Mouse (Mus musculus) heart, postnatal 25 days (tissue): Measurements from ENCODE around the gene Fnbp1l. TPM values are rescaled to one million over a fixed set of nuclear protein-coding genes. Genes with fewer than 3 reads are reported as not detected.

Experiments
- DNase-seq: peaks from one replicate; pipeline ENCODE4 v3.0.0; 2022; ENCODE audit warnings: low spot score
- intact Hi-C: fragments of 180-260 bp; cut with DNase I; formaldehyde crosslinking; loops from one replicate; pipeline ENCODE4 v1.15.1; 2025
- total RNA-seq, 2 experiments: library from RNA; stranded (reverse); gene quantifications; 2 replicates each; pipeline ENCODE4 v1.2.3; 2021

Fnbp1l gene
- total RNA-seq, 2 experiments from 2014 or later: 19.2 to 20.3 TPM

- no peak for DNase-seq
- intact Hi-C loops: loop anchor here (5.0 kb wide), 1 partner anchor 77 kb away; the partner anchor contains the start of gene Fnbp1l
Measured at GRCm38 (mm10) chr3:122539961-122540690, 79.4 kb downstream of the Fnbp1l start.

GRCm38 (mm10) chr3:122538851-122539250 lies 80.7 kb downstream of the Fnbp1l start:
- no peak for DNase-seq
- intact Hi-C loops: no loop called here

- no peak for DNase-seq
- intact Hi-C loops: no loop called here
Measured at GRCm38 (mm10) chr3:122535938-122536703, 83.4 kb downstream of the Fnbp1l start.

- intact Hi-C loops: no loop called here
- DNase-seq: no peak
Measured at GRCm38 (mm10) chr3:122528477-122528876, 91.0 kb downstream of the Fnbp1l start.

GRCm38 (mm10) chr3:122521294-122521693 lies 98.2 kb downstream of the Fnbp1l start:
- DNase-seq: no peak
- intact Hi-C loops: no loop called here

GRCm38 (mm10) chr3:122520875-122521274 lies 98.6 kb downstream of the Fnbp1l start:
- intact Hi-C loops: no loop called here
- no peak for DNase-seq

- intact Hi-C loops: no loop called here
- no peak for DNase-seq
Measured at GRCm38 (mm10) chr3:122520365-122520764, 99.2 kb downstream of the Fnbp1l start.

GRCm38 (mm10) chr3:122519082-122519481 lies 100.4 kb downstream of the Fnbp1l start:
- DNase-seq: no peak
- intact Hi-C loops: no loop called here

- intact Hi-C loops: no loop called here
- DNase-seq: no peak
Measured at GRCm38 (mm10) chr3:122518231-122518736, 101.2 kb downstream of the Fnbp1l start.

- no peak for DNase-seq
- intact Hi-C loops: no loop called here
Measured at GRCm38 (mm10) chr3:122517726-122518125, 101.8 kb downstream of the Fnbp1l start.

- no peak for DNase-seq
- intact Hi-C loops: no loop called here
Measured at GRCm38 (mm10) chr3:122516327-122516695, 103.2 kb downstream of the Fnbp1l start.

GRCm38 (mm10) chr3:122515568-122516326 lies 103.8 kb downstream of the Fnbp1l start:
- intact Hi-C loops: no loop called here
- DNase-seq: no peak

GRCm38 (mm10) chr3:122512725-122513375 lies 106.7 kb downstream of the Fnbp1l start:
- DNase-seq: no peak
- intact Hi-C loops: loop anchor here (1.0 to 5.0 kb wide), 2 partner anchors 104 to 124 kb away; partner anchors contain the start of gene Fnbp1l

- no peak for DNase-seq
Measured at GRCm38 (mm10) chr3:122511721-122512619, 107.5 kb downstream of the Fnbp1l start.

GRCm38 (mm10) chr3:122510932-122511331 lies 108.6 kb downstream of the Fnbp1l start:
- no peak for DNase-seq
- intact Hi-C loops: loop anchor here (5.0 kb wide), 1 partner anchor 106 kb away; the partner anchor contains the start of gene Fnbp1l

More at GRCm38 (mm10) chr3:122511721-122512619, 107.5 kb downstream of the Fnbp1l start:
- intact Hi-C loops: loop anchor here (1.0 to 5.0 kb wide), 2 partner anchors 105 to 125 kb away; partner anchors contain the start of gene Fnbp1l

GRCm38 (mm10) chr3:122510240-122510750 lies 109.2 kb downstream of the Fnbp1l start:
- DNase-seq: no peak
- intact Hi-C loops: loop anchor here (5.0 kb wide), 1 partner anchor 107 kb away; the partner anchor contains the start of gene Fnbp1l

GRCm38 (mm10) chr3:122509534-122510239 lies 109.8 kb downstream of the Fnbp1l start:
- intact Hi-C loops: loop anchor here (2.0 to 10.0 kb wide), 4 partner anchors 108 to 275 kb away; partner anchors contain the start of genes Fnbp1l and Pde5a

More at GRCm38 (mm10) chr3:122509534-122510239, 109.8 kb downstream of the Fnbp1l start:
- DNase-seq: no peak
